Mouse (Mus musculus) mammary gland, adult 2 months (tissue): ENCODE data around the gene Nab1. TPM values are rescaled to one million over a fixed set of nuclear protein-coding genes. Genes with fewer than 3 reads are reported as not detected.

Source experiments
- polyA plus RNA-seq: library from polyadenylated mRNA; depleted of rRNA; stranded (reverse); fragments of >200 nt; gene quantifications from 2 replicates; pipeline ENCODE4 v1.2.3, GENCODE M21; 2012; ENCODE audit warnings: low replicate concordance; rRNA removed

Nab1 gene
- 9.5 and 11.0 TPM in 2 replicates for polyA plus RNA-seq

GRCm38 (mm10) chr1:52500314-52500981 lies at the start of gene Nab1:
Nab1 (minus strand) TSS chr1:52500679.

Other genes starting within 250 kb of the Nab1 start
- gene Nemp2, start 130.0 kb upstream of the Nab1 start, polyA plus RNA-seq = 11.1 and 16.3 TPM in 2 replicates
- gene Mfsd6, start 226.8 kb upstream of the Nab1 start, polyA plus RNA-seq = 8.6 and 9.5 TPM in 2 replicates